Mouse (Mus musculus): ENCODE measurements at regions not wholly inside any gene's neighbourhood (a gene's known extent, or its start where the extent isn't known, plus 50 kb on each side); places are given as distances from the start of the nearest gene placed in this dataset.
"Not testable (repeated sequence)": the region's sequence is repeated elsewhere in the genome, so short reads cannot be mapped to it uniquely, and the experiment has no call there.

DNA sequence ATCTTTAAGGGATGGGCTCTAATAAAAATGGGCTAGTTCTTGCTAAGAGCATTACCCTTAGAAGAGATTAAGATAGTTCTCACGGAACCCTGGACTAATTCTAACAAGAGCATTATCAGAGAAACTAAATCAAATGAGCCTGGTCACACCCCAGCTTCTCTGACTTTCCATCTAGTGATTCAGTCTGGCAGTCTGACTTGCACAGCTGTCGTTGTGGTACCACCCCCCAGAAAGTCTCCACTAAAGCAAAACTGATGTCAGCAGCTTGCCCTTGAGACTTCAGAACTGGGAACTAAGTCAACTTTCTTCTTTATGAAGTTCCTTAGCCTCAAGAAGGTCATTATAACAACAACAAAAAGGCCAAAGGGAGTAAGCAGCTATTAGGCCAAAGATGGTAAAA lies 126.5 kb upstream of the Max start:
- no peak for ATAC-seq

- ATAC-seq, result not testable (repeated sequence)
Observed at GRCm38 (mm10) chr12:77086931-77087330, 124.9 kb upstream of the Max start.

- ATAC-seq, result no peak
Observed at GRCm38 (mm10) chr12:77085894-77086293, 123.9 kb upstream of the Max start.

GRCm38 (mm10) chr12:77085244-77085643 lies 123.2 kb upstream of the Max start:
- ATAC-seq, result peak; percentile 97

- ATAC-seq, result peak; percentile 15
Observed at GRCm38 (mm10) chr12:77084744-77085143, 122.7 kb upstream of the Max start.

- no peak for ATAC-seq
Observed at GRCm38 (mm10) chr12:77084343-77084742, 122.3 kb upstream of the Max start.

DNA sequence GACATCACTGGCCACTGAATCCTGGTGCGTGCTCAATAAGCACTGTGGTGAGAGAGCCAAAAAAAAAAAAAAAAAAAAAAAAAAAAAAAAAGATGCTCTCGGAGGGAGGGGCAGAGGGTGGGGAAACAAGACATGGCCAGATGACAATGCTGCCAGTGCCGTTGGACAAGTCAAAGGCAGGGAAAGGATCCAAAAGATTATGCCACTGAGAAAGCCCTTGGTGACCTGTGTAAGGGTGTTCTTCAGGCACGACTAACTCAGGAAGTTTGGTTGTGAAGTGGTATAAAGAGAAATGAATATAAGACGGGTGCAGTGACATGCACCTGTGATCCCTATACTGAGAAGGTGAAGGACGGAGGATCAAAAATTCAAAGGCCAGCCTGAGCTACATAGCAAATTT lies 121.8 kb upstream of the Max start:
- ATAC-seq, result no peak

DNA sequence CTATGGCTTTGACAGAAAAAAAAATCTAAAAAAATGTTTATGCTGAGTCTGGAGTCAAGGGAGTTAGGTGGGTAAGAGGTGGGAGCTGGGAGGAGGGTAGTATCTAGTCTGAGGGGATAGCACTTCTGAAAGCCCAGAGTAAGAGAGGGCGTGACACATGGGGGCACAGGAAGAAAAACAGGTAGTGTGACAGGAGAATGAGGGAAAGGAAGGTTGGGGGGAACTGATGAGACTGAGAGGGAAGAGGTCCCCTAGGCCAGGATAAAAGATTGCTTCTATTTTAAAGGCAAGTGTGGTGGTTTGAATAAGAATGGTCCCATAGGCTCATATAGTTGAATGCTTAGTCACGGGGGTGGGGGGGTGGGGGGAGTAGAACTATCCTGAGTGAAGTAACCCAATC lies 119.8 kb upstream of the Max start:
- no peak for ATAC-seq

DNA sequence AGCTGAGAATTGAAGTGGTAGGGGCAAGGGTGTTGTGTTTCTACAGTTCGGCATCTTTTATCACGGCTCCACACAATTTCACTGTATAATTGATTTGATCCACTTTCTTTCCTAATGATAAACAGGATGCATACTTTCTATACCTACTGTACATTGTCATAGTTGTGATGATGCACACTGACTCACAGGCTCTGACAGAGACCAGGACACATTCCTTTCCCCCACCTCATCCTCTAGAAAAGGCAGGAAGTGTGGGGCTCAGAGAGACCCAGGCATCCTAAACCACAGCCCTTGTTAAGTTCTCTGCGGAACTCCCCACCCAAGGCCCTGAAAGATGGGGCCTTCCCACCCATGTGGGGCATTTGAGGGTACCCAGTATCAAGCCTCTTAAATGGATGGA lies 117.5 kb upstream of the Max start:
- no peak for ATAC-seq

DNA sequence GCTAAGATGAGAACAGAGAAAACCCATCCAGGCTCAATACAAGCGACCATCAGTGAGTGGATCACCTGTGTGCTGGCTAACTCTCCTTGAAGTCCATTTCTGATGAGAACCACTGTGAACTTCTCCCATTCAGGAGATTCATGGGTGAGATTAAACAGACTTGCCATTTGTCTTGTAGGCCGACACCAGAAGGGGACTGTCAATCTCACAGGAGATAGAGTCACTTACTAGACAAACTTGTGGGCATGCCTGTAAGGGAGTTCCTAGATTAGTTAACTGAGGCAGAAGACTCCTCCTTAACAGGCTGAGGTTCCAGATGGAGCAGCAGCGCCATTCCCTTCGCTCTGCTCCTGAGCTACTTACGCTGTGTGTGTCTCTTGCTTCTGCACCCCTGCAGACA lies 114.7 kb upstream of the Max start:
- no peak for ATAC-seq

DNA sequence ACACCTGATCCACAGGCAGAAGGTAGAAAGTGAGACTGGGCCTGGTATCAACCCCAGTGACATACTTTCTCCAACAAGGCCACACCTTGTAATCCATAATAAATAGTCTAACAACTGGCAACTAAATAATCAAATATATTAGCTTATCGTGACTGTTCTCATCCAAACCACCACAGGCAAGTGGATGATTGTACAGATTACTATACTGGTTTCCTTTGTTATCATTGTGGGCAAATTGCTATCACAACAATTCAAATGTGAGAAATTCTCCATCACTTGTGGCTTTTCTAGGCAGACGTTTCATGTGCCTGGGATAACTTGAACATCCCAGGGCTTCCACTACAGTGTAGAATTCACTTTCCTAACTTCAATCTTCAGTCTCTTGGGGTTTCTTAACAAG lies 112.6 kb upstream of the Max start:
- no peak for ATAC-seq

- ATAC-seq, result no peak
Observed at GRCm38 (mm10) chr12:77071700-77072099, 109.7 kb upstream of the Max start.

- no peak for ATAC-seq
Observed at GRCm38 (mm10) chr12:77067938-77068337, 105.9 kb upstream of the Max start.

DNA sequence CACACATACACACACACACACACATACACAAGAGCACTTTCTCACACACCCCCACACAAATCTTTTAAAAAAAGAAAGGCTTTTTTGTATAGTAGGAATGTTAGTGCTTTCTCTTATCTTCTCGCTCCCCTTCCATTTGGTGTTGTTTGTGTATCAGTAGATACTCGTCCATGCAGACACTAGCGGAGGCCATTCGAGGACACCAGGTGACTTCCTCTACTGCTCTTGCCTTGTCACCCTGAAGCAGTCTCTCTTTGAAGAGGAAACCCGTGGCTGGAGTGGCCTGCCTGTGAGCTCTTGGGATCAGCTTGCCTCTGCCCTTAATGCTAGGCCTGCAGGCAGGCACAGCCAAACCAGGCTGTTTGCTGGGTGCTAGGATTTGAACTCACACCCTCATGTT lies 105.1 kb upstream of the Max start:
- no peak for ATAC-seq

DNA sequence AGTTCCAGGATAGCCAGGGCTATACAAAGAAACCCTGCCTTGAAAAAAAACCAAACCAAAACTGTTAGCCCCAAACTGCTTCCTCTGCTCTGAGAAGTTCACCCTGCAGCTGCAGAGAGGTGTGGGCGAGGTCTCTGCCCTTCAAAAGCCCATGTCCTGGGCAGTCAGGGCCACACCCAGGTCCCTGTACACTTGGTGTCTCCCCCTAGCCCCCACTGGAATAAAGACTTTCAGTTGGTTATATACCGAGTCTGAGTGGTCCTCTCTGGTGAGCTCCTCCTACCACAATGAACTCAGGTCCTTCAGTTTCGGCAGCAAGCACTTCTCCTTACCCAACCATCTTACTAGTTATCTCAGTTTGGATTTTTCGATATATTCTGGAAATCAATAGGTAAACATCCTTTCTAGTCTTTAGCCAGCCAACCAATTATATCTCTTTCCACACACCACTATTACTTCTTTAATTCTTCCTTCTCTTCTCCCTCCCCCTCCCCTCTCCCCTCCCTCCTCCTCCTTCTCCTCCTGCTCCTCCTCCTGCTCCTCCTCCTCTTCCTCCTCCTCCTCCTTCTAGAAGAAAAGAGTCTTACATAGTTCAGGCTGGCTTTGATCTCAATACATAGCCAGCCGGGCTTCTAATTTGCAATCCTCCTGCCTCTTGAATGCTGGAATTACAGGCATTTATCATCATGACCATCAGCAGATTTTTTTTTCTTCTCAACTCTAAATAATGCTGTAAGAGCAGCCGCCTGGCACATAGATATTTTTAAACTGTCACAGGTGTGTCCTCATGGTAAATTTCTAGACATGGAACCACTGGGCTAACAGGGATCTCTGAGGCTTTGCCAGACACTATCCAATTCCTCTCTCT lies 103.9 kb upstream of the Max start:
- peak; percentile 21 for ATAC-seq

DNA sequence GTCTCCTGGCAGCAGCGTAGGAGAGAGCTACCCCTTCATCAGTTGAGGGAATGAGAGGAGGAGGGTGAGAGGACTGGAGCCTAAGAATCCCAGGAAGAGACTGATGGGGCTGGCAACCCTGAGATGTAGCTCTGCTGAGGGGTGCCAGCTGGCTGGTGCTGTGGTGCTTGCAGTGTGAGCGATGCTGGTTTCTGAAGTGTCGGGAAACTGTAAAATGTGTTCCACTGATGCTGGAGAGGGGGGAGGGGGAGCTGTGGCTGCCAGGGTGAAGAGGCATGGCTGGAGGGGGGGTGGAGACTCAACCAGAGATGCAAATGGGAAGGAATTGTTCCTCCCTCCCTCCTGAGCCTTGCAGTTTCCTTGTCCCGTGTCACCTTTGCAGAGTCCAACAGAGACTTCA lies 102.0 kb upstream of the Max start:
- ATAC-seq, result no peak

DNA sequence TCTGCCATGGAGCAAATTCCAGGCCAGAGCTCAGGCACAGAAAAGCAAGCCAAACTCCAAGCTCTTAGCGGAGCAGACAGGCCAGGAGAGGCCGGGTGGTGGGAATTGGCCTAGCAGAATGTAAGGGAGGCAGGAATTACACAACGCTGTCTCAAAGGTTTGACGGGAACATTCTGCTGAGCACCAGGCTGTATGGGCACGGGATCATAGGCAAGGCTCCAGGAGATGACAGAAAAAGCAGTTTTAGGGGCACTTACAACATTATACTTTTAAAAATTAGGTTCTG lies 99.5 kb upstream of the Max start:
- no peak for ATAC-seq

GRCm38 (mm10) chr12:77060766-77061561 lies 99.0 kb upstream of the Max start:
- no peak for ATAC-seq

DNA sequence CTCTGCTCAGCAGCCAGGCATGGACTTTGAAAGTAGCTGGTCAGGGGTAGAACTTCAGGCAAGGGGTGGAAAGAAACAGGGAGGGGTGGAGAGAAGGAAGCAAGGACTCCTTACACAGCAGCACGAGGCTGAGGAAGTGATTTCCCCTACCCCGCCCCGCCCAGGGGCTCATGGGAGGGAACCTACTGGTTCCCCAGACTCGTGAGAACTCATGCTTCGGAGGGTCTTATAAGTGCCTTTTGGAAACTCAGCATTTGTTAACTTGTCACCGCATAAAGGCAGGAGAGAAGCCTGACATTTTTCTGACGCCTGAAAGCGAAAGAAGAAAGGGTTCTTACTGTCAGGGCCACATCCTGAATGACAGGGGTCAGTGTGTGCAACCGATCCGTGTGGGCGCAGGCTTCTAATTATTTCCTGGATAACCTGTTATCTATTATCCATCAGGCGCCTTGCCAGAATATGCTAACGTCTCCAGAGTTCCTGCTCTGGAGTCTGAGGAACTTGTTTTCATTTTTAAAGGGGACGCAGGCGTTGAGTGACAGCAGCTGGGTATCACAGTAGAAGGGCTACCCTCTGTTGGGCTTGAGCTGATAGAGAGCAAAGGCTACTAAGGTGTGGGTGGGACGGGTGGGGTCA lies 98.2 kb upstream of the Max start:
- ATAC-seq, result peak; percentile 73

DNA sequence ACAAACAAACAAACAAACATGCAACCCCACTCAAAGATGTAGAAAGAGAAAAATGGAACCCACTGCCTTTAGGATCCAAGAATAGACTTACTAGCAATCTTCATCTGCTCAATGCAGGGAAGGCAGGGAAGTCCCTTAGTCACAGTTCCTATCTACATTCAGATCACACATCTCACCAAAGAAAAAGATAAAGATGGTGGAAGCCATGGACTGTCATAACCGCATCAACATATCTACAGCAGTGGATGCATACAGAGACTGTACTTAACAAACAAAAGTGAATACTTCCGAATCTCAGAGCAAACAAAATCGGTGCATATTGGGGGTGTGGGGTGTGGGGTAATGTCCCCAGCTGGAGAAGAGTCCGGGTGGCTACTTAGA lies 97.7 kb upstream of the Max start:
- ATAC-seq, result peak; percentile 42

GRCm38 (mm10) chr12:77058596-77059190 lies 96.7 kb upstream of the Max start:
- ATAC-seq, result no peak

DNA sequence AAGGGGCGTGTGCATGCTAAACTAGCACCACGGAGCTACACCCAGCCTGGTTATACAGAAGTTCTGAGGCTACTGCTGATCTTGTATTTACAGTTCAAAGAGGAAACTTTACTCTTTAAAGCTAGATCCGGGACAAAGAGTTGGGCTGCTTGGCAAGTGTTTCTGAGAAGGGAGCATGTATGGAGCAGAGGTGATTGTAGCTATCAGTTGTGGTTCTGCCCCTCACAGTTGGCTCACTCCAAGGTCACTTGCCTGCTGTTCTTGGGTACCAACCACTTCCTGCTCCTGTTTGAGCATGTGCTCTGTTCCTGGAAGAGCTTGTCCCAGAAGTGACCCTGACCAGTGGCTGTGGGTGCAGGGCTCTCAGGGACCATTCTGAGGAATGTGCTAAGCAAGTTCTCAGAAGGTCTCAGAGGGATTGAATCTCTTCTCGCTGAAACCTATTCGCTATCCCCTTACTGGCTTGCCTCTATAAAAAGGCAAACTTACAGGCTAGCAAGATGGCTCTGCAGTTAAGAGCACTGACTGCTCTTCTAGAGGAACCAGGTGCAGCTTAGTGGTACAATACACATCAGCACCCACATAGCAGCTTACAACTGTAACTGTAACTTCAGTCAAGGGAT lies 94.9 kb upstream of the Max start:
- no peak for ATAC-seq

GRCm38 (mm10) chr12:77054700-77055099 lies 92.7 kb upstream of the Max start:
- ATAC-seq, result no peak
